Mouse (Mus musculus) CD4-positive helper T cell, adult 2 months (primary cell): ENCODE results near the gene Arpc1b.

Source experiments
- DNase-seq: peaks from one replicate; pipeline ENCODE4 v3.0.0-alpha.2; 2012; ENCODE audit warnings: low read depth, missing footprints, low spot score

Arpc1b gene

GRCm38 (mm10) chr5:145164710-145165109 is 50.7 kb downstream of the Arpc1b start:
- no peak for DNase-seq

- DNase-seq: no peak
Measured at GRCm38 (mm10) chr5:145165184-145165583, 51.2 kb downstream of the Arpc1b start.

DNA sequence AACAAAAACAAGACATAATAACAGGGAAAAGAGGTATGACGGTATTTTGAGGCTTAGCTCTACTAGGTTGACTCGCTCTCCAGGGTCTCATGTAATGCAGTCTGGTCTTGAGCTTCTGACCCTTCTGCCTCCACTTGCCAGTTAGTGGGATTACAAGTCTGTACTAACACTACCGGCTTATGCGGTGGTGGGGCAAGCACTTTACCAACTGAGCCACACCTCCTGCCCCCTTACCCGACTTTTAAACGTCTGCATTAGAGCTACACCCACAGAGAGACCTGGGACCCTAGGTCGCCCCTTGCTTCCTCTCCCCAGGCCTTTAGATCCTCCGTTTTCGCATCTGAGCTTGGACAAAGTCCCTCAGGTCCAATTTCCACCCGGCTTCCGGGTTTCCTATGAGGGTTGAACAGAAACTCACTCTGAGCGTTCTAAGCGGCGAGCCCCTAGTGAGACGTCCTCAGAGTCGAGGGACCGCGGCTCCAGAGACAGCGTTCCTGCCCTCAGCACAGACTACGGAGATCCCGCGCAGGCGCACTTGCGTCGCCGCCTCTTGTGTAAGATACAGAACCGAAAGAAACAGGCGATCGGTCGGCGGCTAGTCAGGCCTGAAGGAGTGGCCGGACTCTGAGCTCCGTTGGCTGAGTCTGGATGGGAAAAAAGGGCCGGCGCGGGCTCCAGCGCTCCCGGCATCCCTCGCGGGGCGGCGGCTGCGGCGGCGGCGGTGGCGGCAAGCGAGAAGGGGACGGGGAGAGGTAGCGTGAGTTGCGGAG is 52.7 kb downstream of the Arpc1b start, which contains the start of the genes Ptcd1 and Cpsf4:
TSS of gene Ptcd1 (minus strand) at position 573 of the 770 bp plus-strand sequence.
TSS of gene Cpsf4 (plus strand) at position 678 of the 770 bp plus-strand sequence.
- DNase-seq: peak; percentile 99

- no peak for DNase-seq
Measured at GRCm38 (mm10) chr5:145167306-145167661, 53.3 kb downstream of the Arpc1b start.

DNA sequence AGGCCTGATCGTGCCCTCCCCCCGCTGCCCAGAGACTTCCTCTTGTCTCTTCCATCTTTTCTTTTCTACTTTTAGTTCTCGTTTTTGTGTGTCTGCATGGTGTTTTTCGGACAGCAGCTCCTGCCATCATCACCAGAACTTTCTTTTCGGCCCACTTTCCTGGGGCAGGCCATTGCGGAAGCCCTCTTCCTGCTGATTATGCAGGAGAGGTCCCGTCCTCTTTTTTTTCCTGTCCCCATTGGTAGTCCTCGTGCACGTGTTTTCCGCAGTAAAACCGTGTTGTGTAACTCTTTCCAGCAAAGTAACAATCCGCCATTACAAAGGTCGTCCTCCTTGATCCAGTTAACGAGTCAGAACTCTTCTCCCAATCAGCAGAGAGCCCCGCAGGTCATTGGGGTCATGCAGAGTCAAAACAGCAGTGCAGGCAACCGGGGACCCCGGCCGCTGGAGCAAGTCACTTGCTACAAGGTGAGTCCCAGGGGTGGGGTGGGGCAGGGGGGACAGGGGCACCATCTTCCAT is 64.5 kb downstream of the Arpc1b start:
- no peak for DNase-seq
